ENCODE assay signal across 35 mouse cellular contexts in genomic region chr15:16834761-16835160, GRCm38 (mm10).
"Had no signal": no experiment of that assay in that cellular context is flagged by ENCODE, and none has a peak within 500 bp of the region (broad histone marks: within the 10 kb centered on the region; RNA-seq: fewer than 3 reads in every experiment).

No protein-coding gene starts in this region.

- DNase-seq: heart, postnatal 10 days; heart, postnatal 14 days; heart, postnatal 36 days; heart, postnatal 4 days; kidney, adult 11 months; kidney, adult 18-20 months; kidney, adult 2 months; kidney, adult 9 months; kidney, postnatal 10 days; kidney, postnatal 14 days; kidney, postnatal 25 days; kidney, postnatal 36 days; kidney, postnatal 4 days; layer of hippocampus, adult 9-11 months; layer of hippocampus, postnatal 36 days had no signal

- ATAC-seq: hindbrain, embryonic 16.5 days; hindbrain, postnatal 0 days; inflammation-experienced regulatory T-cells, adult 6 months; intestine, embryonic 15.5 days; intestine, embryonic 16.5 days; intestine, postnatal 0 days had no signal

- H3K4me1 ChIP-seq: heart, embryonic 10.5 days; heart, embryonic 12.5 days; heart, embryonic 13.5 days; heart, embryonic 15.5 days; hindbrain, embryonic 10.5 days; hindbrain, embryonic 12.5 days; hindbrain, embryonic 13.5 days; hindbrain, embryonic 15.5 days; intestine, embryonic 15.5 days; kidney, embryonic 15.5 days had no signal

- H3K4me3 ChIP-seq: heart, embryonic 10.5 days; heart, embryonic 12.5 days; heart, embryonic 13.5 days; heart, embryonic 15.5 days; hindbrain, embryonic 10.5 days; hindbrain, embryonic 12.5 days; hindbrain, embryonic 13.5 days; hindbrain, embryonic 15.5 days; intestine, embryonic 15.5 days; kidney, embryonic 15.5 days; layer of hippocampus, adult 2 months; left cerebral cortex, adult 2 months had no signal

- H3K27ac ChIP-seq: heart, embryonic 10.5 days; heart, embryonic 13.5 days; heart, embryonic 15.5 days; hindbrain, embryonic 10.5 days; hindbrain, embryonic 12.5 days; hindbrain, embryonic 13.5 days; hindbrain, embryonic 14.5 days; hindbrain, embryonic 15.5 days; hindbrain, postnatal 0 days; intestine, embryonic 15.5 days; kidney, embryonic 15.5 days; kidney, postnatal 0 days; layer of hippocampus, adult 2 months; left cerebral cortex, adult 2 months had no signal

- H3K9me3 ChIP-seq: heart, embryonic 10.5 days; heart, embryonic 12.5 days; heart, embryonic 13.5 days; heart, embryonic 15.5 days; hindbrain, embryonic 10.5 days; hindbrain, embryonic 12.5 days; hindbrain, embryonic 13.5 days; hindbrain, embryonic 15.5 days; intestine, embryonic 15.5 days; kidney, embryonic 15.5 days had no signal

- H3K4me2 ChIP-seq: heart, embryonic 11.5 days; heart, embryonic 12.5 days; heart, embryonic 13.5 days; heart, embryonic 15.5 days; hindbrain, embryonic 12.5 days; hindbrain, embryonic 13.5 days; hindbrain, embryonic 14.5 days; hindbrain, embryonic 15.5 days; intestine, embryonic 15.5 days; kidney, embryonic 15.5 days had no signal

- H3K36me3 ChIP-seq: heart, embryonic 10.5 days; heart, embryonic 12.5 days; heart, embryonic 13.5 days; heart, embryonic 15.5 days; hindbrain, embryonic 10.5 days; hindbrain, embryonic 12.5 days; hindbrain, embryonic 13.5 days; hindbrain, embryonic 15.5 days; intestine, embryonic 15.5 days; kidney, embryonic 15.5 days had no signal

- H3K9ac ChIP-seq: heart, embryonic 12.5 days; heart, embryonic 13.5 days; heart, embryonic 15.5 days; hindbrain, embryonic 12.5 days; hindbrain, embryonic 13.5 days; hindbrain, embryonic 14.5 days; hindbrain, embryonic 15.5 days; intestine, embryonic 15.5 days; kidney, embryonic 15.5 days had no signal

- H3K27me3 ChIP-seq: heart, embryonic 12.5 days; heart, embryonic 13.5 days; heart, embryonic 15.5 days; hindbrain, embryonic 12.5 days; hindbrain, embryonic 13.5 days; hindbrain, embryonic 15.5 days; intestine, embryonic 15.5 days; kidney, embryonic 15.5 days had no signal
